Mouse (Mus musculus) embryo, embryonic 11 days (tissue): Measurements from ENCODE around the gene Tmem28.
A peak's percentile ranks its signal among the peaks of the same experiment; 100 is the strongest.

Experiments
- DNase-seq: peaks from one replicate; pipeline ENCODE4 v3.0.0-alpha.2; 2015

Gene Tmem28

GRCm38 (mm10) chrX:99820790-99821395, at the start of gene Tmem28:
Gene Tmem28 (plus strand): TSS chrX:99821021.
- DNase-seq, result peak; percentile 21

GRCm38 (mm10) chrX:99780308-99780707, 40.5 kb upstream of the Tmem28 start:
- no peak for DNase-seq

- peak; percentile 30 for DNase-seq
These were observed 12.4 kb upstream of the Tmem28 start for GRCm38 (mm10) chrX:99808375-99808774.

- DNase-seq, result peak; percentile 81
These were observed 1.4 kb upstream of the Tmem28 start for GRCm38 (mm10) chrX:99819395-99819935.

GRCm38 (mm10) chrX:99819936-99820789, 658 bp upstream of the Tmem28 start:
- DNase-seq, result peak; percentile 61

- DNase-seq, result peak; percentile 5
These were observed 21.3 kb downstream of the Tmem28 start for GRCm38 (mm10) chrX:99842090-99842489.

GRCm38 (mm10) chrX:99853261-99853741, 32.5 kb downstream of the Tmem28 start:
- peak; percentile 84 for DNase-seq

- DNase-seq, result no peak
These were observed 33.0 kb downstream of the Tmem28 start for GRCm38 (mm10) chrX:99853834-99854233.

GRCm38 (mm10) chrX:99872228-99872627, 51.4 kb downstream of the Tmem28 start:
- DNase-seq, result no peak

- no peak for DNase-seq
These were observed 51.9 kb downstream of the Tmem28 start for GRCm38 (mm10) chrX:99872632-99873201.

- no peak for DNase-seq
These were observed 52.6 kb downstream of the Tmem28 start for GRCm38 (mm10) chrX:99873259-99873919.

- DNase-seq, result no peak
These were observed 53.1 kb downstream of the Tmem28 start for GRCm38 (mm10) chrX:99873920-99874296.

GRCm38 (mm10) chrX:99876781-99877180, 56.0 kb downstream of the Tmem28 start:
- DNase-seq, result no peak

GRCm38 (mm10) chrX:99883396-99883795, 62.6 kb downstream of the Tmem28 start:
- DNase-seq, result no peak
